Mouse (Mus musculus) E14TG2a.4 (cell line): ENCODE data around the gene Selenoi.

Experiments
- CTCF ChIP-seq: conservative IDR thresholded peaks from 2 replicates; pipeline ENCODE4 v1.5.1; 2014; ENCODE audit warnings: low read length
- NANOG ChIP-seq: IDR thresholded peaks from 2 replicates; pipeline ENCODE4 v1.6.1; 2014; ENCODE audit warnings: borderline replicate concordance, low read length, mixed read lengths
- POU5F1 ChIP-seq: IDR thresholded peaks from 2 replicates; pipeline ENCODE4 v1.6.1; 2014; ENCODE audit warnings: low read length, borderline replicate concordance

- TF ChIP-seq CTCF = no peak
- no peak for TF ChIP-seq NANOG
- no peak for TF ChIP-seq POU5F1
Observed at GRCm38 (mm10) chr5:30245861-30246416, 13.6 kb downstream of the Selenoi start.
